Mouse (Mus musculus) CD4-positive naive resting alpha-beta T cell, adult 76 days (primary cell): ENCODE measurements around the gene Olfr930. TPM values are rescaled to one million over a fixed set of nuclear protein-coding genes. Genes with fewer than 3 reads are reported as not detected.

Source experiments
- total RNA-seq: library from RNA; stranded (reverse); gene quantifications from one replicate; pipeline ENCODE4 v1.2.4, GENCODE M21; 2023

The Olfr930 gene
- total RNA-seq: not detected

GRCm38 (mm10) chr9:38929509-38929908 is at the start of gene Olfr930:
Gene Olfr930 (plus strand): TSS chr9:38929809.

GRCm38 (mm10) chr9:38972013-38972412 is 42.4 kb downstream of the Olfr930 start, which contains the start of gene Olfr933:
Gene Olfr933 (plus strand): TSS chr9:38972313.

Other genes with a start within 250 kb of the Olfr930 start
- not detected for gene Olfr919, start 226.1 kb upstream of the Olfr930 start, total RNA-seq
- gene Vwa5a, start 211.5 kb upstream of the Olfr930 start, total RNA-seq: 5.0 TPM
- 0.12 TPM for gene Olfr920, start 177.5 kb upstream of the Olfr930 start, total RNA-seq
- not detected for gene Olfr921, start 156.7 kb upstream of the Olfr930 start, total RNA-seq
- not detected for gene Olfr922, start 115.2 kb upstream of the Olfr930 start, total RNA-seq
- gene Olfr923, start 103.3 kb upstream of the Olfr930 start, total RNA-seq: not detected
- gene Olfr924, start 85.4 kb upstream of the Olfr930 start, total RNA-seq: not detected
- gene Olfr26, start 74.7 kb upstream of the Olfr930 start, total RNA-seq: not detected
- not detected for gene Olfr926, start 52.7 kb upstream of the Olfr930 start, total RNA-seq
- gene Olfr933, start 42.5 kb downstream of the Olfr930 start, total RNA-seq: not detected
- gene Olfr934, start 58.5 kb downstream of the Olfr930 start, total RNA-seq: not detected
- not detected for gene Olfr935, start 69.9 kb downstream of the Olfr930 start, total RNA-seq
- not detected for gene Olfr146, start 93.6 kb downstream of the Olfr930 start, total RNA-seq
- gene Olfr937, start 135.1 kb downstream of the Olfr930 start, total RNA-seq: not detected
- gene Olfr938, start 149.1 kb downstream of the Olfr930 start, total RNA-seq: not detected
- gene Olfr27, start 198.3 kb downstream of the Olfr930 start, total RNA-seq: not detected
- not detected for gene Olfr943, start 236.5 kb downstream of the Olfr930 start, total RNA-seq